Mouse (Mus musculus) C2C12 (cell line): ENCODE results near the gene BC048562.

Experiments
- CEBPB ChIP-seq: IDR thresholded peaks from one replicate; pipeline ENCODE4 v1.6.1; 2011; ENCODE audit warnings: low read depth, mild to moderate bottlenecking, control low read depth, moderate library complexity
- CTCF ChIP-seq: IDR thresholded peaks from one replicate; pipeline ENCODE4 v1.5.1; 2011; ENCODE audit not compliant: control insufficient read depth, insufficient read depth, insufficient read length
- FOSL1 ChIP-seq: IDR thresholded peaks from one replicate; pipeline ENCODE4 v1.8.0; 2011; ENCODE audit warnings: mild to moderate bottlenecking, low read length; ENCODE audit not compliant: poor library complexity, insufficient read depth, severe bottlenecking
- MAX ChIP-seq: IDR thresholded peaks from one replicate; pipeline ENCODE4 v1.6.1; 2011; ENCODE audit warnings: mild to moderate bottlenecking, control low read depth
- MYOD1 ChIP-seq: IDR thresholded peaks from one replicate; pipeline ENCODE4 v1.6.1; 2011; ENCODE audit warnings: low read depth; ENCODE audit not compliant: control insufficient read depth, insufficient read length

- TF ChIP-seq MYOD1 = no peak
- TF ChIP-seq CTCF = no peak
- TF ChIP-seq MAX = no peak
- no peak for TF ChIP-seq FOSL1
- no peak for TF ChIP-seq CEBPB
These were observed 44.7 kb downstream of the BC048562 start for GRCm38 (mm10) chr9:108480813-108481519.
